Mouse (Mus musculus) heart, embryonic 14.5 days (tissue): ENCODE data around the gene Dcst2. TPM values are rescaled to one million over a fixed set of nuclear protein-coding genes. Genes with fewer than 3 reads are reported as not detected.

Experiments
- ATAC-seq: fragments of 200-750 bp; cut with Nextera tagmentation; 2 replicates; pipeline ENCODE4 v1.8.0; 2017; ENCODE audit warnings: low read depth, moderate TSS enrichment; ENCODE audit not compliant: insufficient number of reproducible peaks, insufficient read depth, low FRiP score
- H3K27ac ChIP-seq, 2 experiments: fragments of 200-500 bp in 1 of 2; fragments of 300-500 bp in 1 of 2; sonication (generic) in 1 of 2; replicated peaks in 1 of 2; 2 replicates each; pipeline ENCODE4 v1.5.1; 2012 to 2014; ENCODE audit warnings: low read depth in 2 of 2, low read length in 2 of 2, control low read depth in 1 of 2, mild to moderate bottlenecking in 1 of 2, mixed read lengths in 1 of 2; ENCODE audit not compliant: control insufficient read depth in 1 of 2, insufficient read depth in 1 of 2
- H3K27me3 ChIP-seq: fragments of 300-500 bp; sonication (generic); 2 replicates; pipeline ENCODE4 v1.6.1; 2014; ENCODE audit warnings: mild to moderate bottlenecking, low read length, control low read depth; ENCODE audit not compliant: control insufficient read depth, insufficient read depth
- H3K36me3 ChIP-seq: fragments of 300-500 bp; sonication (generic); 2 replicates; pipeline ENCODE4 v1.6.1; 2014; ENCODE audit warnings: mild to moderate bottlenecking, control low read depth, low read length, mixed read lengths; ENCODE audit not compliant: control insufficient read depth, insufficient read depth
- H3K4me1 ChIP-seq, 2 experiments: fragments of 200-500 bp in 1 of 2; fragments of 300-500 bp in 1 of 2; sonication (generic) in 1 of 2; 2 replicates each; pipeline ENCODE4 v1.6.1; 2012 to 2014; ENCODE audit warnings: low read length in 2 of 2, control low read depth in 1 of 2, mixed read lengths in 1 of 2; ENCODE audit not compliant: control insufficient read depth in 2 of 2, insufficient read depth in 2 of 2
- H3K4me2 ChIP-seq: fragments of 300-500 bp; sonication (generic); 2 replicates; pipeline ENCODE4 v1.6.1; 2014; ENCODE audit warnings: mild to moderate bottlenecking, low read length
- H3K4me3 ChIP-seq, 2 experiments: fragments of 200-500 bp in 1 of 2; fragments of 300-500 bp in 1 of 2; sonication (generic) in 1 of 2; 2 replicates each; pipeline ENCODE4 v1.5.1; 2012 to 2014; ENCODE audit warnings: low read length in 2 of 2, mild to moderate bottlenecking in 2 of 2, control low read depth in 1 of 2, low read depth in 1 of 2, moderate library complexity in 1 of 2; ENCODE audit not compliant: control insufficient read depth in 1 of 2, insufficient read depth in 1 of 2
- H3K9ac ChIP-seq: fragments of 300-500 bp; sonication (generic); 2 replicates; pipeline ENCODE4 v1.6.1; 2014; ENCODE audit warnings: mild to moderate bottlenecking, low read length
- H3K9me3 ChIP-seq: fragments of 300-500 bp; sonication (generic); 2 replicates; pipeline ENCODE4 v1.6.1; 2016; ENCODE audit warnings: low read length, control low read depth; ENCODE audit not compliant: control insufficient read depth
- WGBS: fragments of 180-500 bp; shearing (Covaris S2); extraction: QIAGEN DNeasy Blood & Tissue Kit; methylation state at CpG from one replicate; pipeline ENCODE4 v1.1.7; 2014; 5-methylcytosine and 5-hydroxymethylcytosine counted together
- polyA plus RNA-seq: library from polyadenylated mRNA; unstranded; fragments of >200 nt; fragmentation: Nextera tagmentation; extraction: Ambion mirVana; gene quantifications from 2 replicates; pipeline ENCODE4 v1.2.1, GENCODE M21; 2014

Gene Dcst2
- polyA plus RNA-seq, 1 experiment from 2014 or later: not detected

DNA sequence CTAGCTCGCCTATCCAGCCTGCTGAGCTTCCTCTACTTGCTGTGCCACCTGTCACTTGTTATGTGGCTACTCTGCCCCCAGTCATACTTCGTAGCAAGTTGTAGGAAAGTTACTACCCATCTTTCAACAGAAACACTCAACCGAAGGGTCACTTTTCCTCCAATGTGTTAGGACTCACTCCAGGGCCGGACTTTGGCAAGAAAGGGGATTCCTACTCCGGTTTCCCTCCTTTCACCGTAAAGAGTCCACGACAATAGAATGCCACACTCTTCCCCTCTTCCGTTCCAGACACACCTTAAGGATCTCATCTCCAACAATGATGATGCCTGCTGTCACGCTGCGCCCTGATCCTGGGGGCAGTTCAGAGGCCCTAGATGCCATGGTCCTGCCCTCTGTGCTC, 49.1 kb downstream of the Dcst2 start:
- peaks cover 47% of the 10 kb centered on the region for H3K36me3 ChIP-seq
- H3K4me3 ChIP-seq: peak overlapping the region; percentile 71 to 82
- peak overlapping the region; percentile 82 for H3K9ac ChIP-seq
- H3K27me3 ChIP-seq: no peaks in the 10 kb centered on the region
- 0 out of 4 replicates have a peak overlapping the region, but pooled peaks of 1 of the 2 experiments have one; percentile 33 for H3K27ac ChIP-seq
- peak overlapping the region; percentile 87 for H3K4me2 ChIP-seq
- H3K9me3 ChIP-seq: no peaks in the 10 kb centered on the region
- WGBS: 75% methylated on average over 10 of the region's 10 CpGs
- no peak for ATAC-seq
- peaks cover 6 to 7% of the 10 kb centered on the region in 2 experiments for H3K4me1 ChIP-seq

- WGBS: 6% methylated on average over 28 of the region's 28 CpGs
Measured at GRCm38 (mm10) chr3:89411490-89412393, 50.0 kb downstream of the Dcst2 start, which contains the start of gene Flad1. TSS of gene Flad1 (minus strand) at chr3:89411870.

GRCm38 (mm10) chr3:89416158-89416557, 54.4 kb downstream of the Dcst2 start:
- H3K9me3 ChIP-seq: no peaks in the 10 kb centered on the region
- H3K4me2 ChIP-seq: no peak overlapping the region
- H3K36me3 ChIP-seq: peaks cover 33% of the 10 kb centered on the region
- H3K4me3 ChIP-seq: no peak overlapping the region
- no peak overlapping the region for H3K27ac ChIP-seq
- H3K27me3 ChIP-seq: no peaks in the 10 kb centered on the region
- no peak for ATAC-seq
- H3K4me1 ChIP-seq: peaks cover 8 to 28% of the 10 kb centered on the region in 2 experiments
- H3K9ac ChIP-seq: no peak overlapping the region
- 94% methylated on average over 8 of the region's 8 CpGs for WGBS

More at GRCm38 (mm10) chr3:89411490-89412393, 50.0 kb downstream of the Dcst2 start, which contains the start of gene Flad1:
- peak within 1 kb of the TSS; percentile 87 for H3K4me2 ChIP-seq
- peak within 1 kb of the TSS; percentile 82 for H3K9ac ChIP-seq
- H3K27me3 ChIP-seq: no peaks in the 10 kb centered on the region
- H3K36me3 ChIP-seq: peaks cover 52% of the 10 kb centered on the region
- H3K9me3 ChIP-seq: no peaks in the 10 kb centered on the region
- ATAC-seq: peak; percentile 99
- H3K4me1 ChIP-seq: peaks cover 6 to 11% of the 10 kb centered on the region in 2 experiments
- H3K27ac ChIP-seq: peak within 1 kb of the TSS; percentile 33 to 50; a peak in 2 of 4 replicates
- peak within 1 kb of the TSS; percentile 71 to 82 for H3K4me3 ChIP-seq

DNA sequence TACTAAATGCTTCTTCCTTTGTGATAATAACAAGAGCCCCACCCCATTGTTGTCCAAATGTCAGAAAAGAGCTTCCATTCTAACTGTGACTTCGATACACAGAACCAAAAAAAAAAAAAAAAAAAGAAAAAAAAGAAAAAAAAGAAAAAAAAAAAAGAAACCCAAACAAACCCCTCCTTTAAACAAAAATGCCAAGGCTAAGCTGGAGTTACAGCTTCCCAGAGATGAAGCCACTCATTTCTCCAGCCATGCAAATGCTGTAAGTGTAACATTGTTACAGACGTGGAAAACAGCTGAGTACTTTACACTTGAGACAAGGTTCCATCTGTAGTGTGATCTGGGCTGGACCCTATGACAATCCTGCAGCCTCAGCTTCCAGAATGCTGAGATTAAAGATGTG, 55.4 kb downstream of the Dcst2 start:
- Histone ChIP-seq H3K4me2 (peak overlapping the region; percentile 84), H3K27me3 (no peaks in the 10 kb centered on the region), H3K36me3 (peaks cover 33% of the 10 kb centered on the region), H3K9ac (peak overlapping the region; percentile 79), H3K4me3 (peak overlapping the region; percentile 59 to 75; a peak in 3 of 4 replicates), H3K9me3 (no peaks in the 10 kb centered on the region), H3K27ac (peak overlapping the region; percentile 52 to 86; a peak in 3 of 4 replicates), H3K4me1 (peaks cover 14 to 35% of the 10 kb centered on the region in 2 experiments)
- no peak for ATAC-seq
- WGBS: 31% methylated on average over 2 of the region's 2 CpGs

DNA sequence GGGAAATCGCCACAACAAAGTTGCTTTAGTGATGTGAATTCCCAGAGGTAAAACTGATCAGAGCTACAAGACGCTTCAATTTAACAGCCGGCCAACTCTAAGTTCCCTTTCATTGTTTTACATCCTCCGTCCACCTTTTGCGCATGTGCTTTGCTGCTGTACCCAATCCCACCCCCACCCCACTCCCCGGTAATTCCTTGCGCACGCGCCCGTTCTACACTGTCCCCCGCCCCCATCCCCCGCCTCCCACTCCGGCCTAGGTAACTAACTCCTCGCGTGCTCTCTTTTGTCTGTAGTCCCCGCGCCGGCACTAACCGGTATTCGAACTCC, 56.0 kb downstream of the Dcst2 start:
- peak; percentile 13; the same call in 1 of the 2 replicates for ATAC-seq
- H3K4me2 ChIP-seq: peak overlapping the region; percentile 84
- peaks cover 14 to 40% of the 10 kb centered on the region in 2 experiments for H3K4me1 ChIP-seq
- H3K9ac ChIP-seq: peak overlapping the region; percentile 79
- H3K4me3 ChIP-seq: peak overlapping the region; percentile 59 to 75
- H3K27ac ChIP-seq: peak overlapping the region; percentile 81 to 86
- under 1% methylated on average over 20 of the region's 20 CpGs for WGBS
- H3K27me3 ChIP-seq: no peaks in the 10 kb centered on the region
- H3K36me3 ChIP-seq: peaks cover 33% of the 10 kb centered on the region
- H3K9me3 ChIP-seq: no peaks in the 10 kb centered on the region

DNA sequence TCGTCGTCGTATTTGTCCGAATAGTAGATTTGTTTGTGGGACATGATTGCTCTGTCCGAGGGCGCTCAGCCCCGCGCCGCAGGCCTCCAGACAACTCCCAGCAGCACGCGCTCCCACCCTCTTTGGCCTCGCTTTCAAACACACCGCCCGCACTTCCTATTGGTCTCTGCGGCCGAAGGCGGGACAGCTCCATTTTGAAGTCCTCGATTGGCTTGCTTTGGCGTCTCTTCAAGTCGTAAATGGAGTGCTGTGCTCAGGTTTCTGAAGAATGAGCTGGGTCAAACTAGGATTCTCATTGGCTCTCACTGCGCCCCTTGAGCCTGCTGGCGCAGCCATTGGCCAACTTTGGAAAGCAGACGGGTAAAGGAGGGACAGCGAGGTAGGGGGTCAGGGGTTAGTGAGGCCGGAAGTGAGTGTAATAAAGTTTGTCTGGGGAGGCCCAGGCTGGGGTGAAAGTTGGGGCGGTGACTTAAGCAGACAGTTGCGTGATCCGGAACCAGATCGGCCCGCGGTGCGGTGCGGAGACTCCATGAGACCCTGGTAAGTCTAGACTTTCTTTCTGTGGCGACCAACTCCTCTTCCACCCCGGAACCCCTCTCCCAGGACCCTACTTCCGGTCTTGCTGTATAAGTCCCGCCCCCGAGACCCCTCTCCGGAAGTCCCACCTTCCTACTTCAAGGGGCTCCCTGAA, 56.5 kb downstream of the Dcst2 start, which contains the start of the genes Cks1b and Shc1:
Cks1b (minus strand) TSS at position 214 of the 691 bp plus-strand sequence.
Shc1 (plus strand) TSS at position 274 of the 691 bp plus-strand sequence.
- peaks cover 14 to 41% of the 10 kb centered on the region in 2 experiments for H3K4me1 ChIP-seq
- H3K36me3 ChIP-seq: peaks cover 33% of the 10 kb centered on the region
- no peaks in the 10 kb centered on the region for H3K9me3 ChIP-seq
- peak within 1 kb of the TSS; percentile 84 for H3K9ac ChIP-seq
- H3K27me3 ChIP-seq: no peaks in the 10 kb centered on the region
- peak within 1 kb of the TSS; percentile 87 for H3K4me2 ChIP-seq
- ATAC-seq: peak; percentile 89
- WGBS: under 1% methylated on average over 39 of the region's 39 CpGs
- peak within 1 kb of the TSS; percentile 91 to 99 for H3K27ac ChIP-seq
- peak within 1 kb of the TSS; percentile 59 to 75 for H3K4me3 ChIP-seq

DNA sequence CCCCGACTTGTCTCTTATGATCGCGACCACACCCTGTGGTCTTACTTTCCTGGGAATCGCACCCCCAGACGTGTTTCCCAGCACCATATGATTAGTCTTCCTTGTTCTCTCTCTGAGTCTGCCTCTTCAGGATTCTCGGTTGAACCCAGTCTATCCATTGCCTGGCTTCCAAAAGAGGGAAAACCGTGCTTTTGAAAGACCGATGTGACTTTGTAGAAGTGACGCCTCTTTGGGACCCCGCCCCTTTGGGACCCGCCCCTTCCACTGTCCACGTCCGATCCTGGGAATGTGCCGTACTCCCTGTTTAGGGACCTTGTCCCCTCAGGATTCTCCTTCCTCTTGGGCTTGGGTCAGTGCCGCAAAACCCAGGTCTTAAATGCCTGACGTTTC, 57.1 kb downstream of the Dcst2 start:
- ATAC-seq: no peak
- peaks cover 14 to 41% of the 10 kb centered on the region in 2 experiments for H3K4me1 ChIP-seq
- peaks cover 36% of the 10 kb centered on the region for H3K36me3 ChIP-seq
- H3K27ac ChIP-seq: peak overlapping the region; percentile 91 to 99
- no peaks in the 10 kb centered on the region for H3K27me3 ChIP-seq
- WGBS: 0% methylated on average over 16 of the region's 16 CpGs
- peak overlapping the region; percentile 59 to 75 for H3K4me3 ChIP-seq
- peak overlapping the region; percentile 84 for H3K9ac ChIP-seq
- peak overlapping the region; percentile 87 for H3K4me2 ChIP-seq
- H3K9me3 ChIP-seq: no peaks in the 10 kb centered on the region
